Mouse (Mus musculus): ENCODE data around the gene Cdk11b.

DNA sequence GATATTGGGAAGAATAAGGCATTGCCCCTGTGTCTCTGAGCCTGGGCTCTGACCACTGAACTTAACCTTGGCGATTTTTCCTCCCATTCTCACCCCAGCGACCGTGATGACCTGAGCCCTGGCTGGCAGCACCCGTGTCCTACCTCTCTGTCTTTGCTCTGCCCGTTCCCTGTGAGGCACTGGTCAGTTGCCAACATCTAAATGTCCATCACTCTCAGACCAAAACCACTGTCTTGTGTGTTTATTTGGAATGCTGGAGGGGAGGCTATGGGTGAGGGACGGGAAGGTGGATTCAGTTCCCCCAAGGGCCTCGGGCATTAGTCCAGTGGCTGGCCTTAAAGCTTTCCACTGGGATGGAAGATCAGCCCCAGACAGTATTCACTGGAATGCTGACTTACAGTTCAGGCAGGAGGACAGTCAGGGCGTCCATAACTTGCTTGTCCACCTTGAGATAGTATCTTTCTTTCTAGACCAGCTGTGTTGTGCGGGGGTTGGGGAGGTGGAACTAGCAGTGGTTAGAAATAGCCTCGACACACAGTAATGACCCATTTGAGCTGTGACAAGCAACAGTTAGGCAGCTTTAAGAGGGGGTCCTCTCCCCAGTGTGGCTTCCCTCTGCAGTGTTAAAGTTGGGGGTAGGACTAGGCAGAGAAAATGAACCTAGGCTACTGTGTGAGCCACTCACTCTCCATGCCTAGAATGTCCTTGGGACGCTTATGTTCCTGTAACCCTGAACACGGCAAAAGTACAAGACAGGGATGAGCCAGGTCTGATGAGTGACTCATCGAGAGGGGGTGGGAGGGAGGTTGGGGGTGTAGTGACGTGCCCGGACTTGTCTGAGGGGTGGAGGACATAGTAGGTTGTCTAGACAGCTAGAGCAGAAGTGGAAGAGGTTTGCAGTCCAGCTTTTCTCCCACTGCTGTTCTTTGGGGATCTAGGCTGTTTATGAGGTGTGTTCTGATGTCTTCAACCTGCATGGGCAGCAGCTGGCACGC is 71.9 kb downstream of the Cdk11b start:
- TF ChIP-seq CTCF (IDR thresholded peaks at IDR 0.05; ENCODE audit: control insufficient read depth, insufficient read depth, low read length) = no peak
- TF ChIP-seq POLR2A (IDR thresholded peaks at IDR 0.05; ENCODE audit: borderline replicate concordance, control insufficient read depth, low read depth, low read length) = no peak
